Mouse (Mus musculus): ENCODE results near the gene Alox8. TPM values are rescaled to one million over a fixed set of nuclear protein-coding genes. Genes with fewer than 3 reads are reported as not detected.

Gene Alox8
- polyA plus RNA-seq, 1 experiment: not detected

- Histone ChIP-seq H3K4me1 (ENCODE audit: control insufficient read depth, insufficient read depth, low read length) (no peaks in the 10 kb centered on the region), H3K4me3 (replicated peaks; ENCODE audit: extremely low read depth, low read depth, low read length) (no peak overlapping the region)
- no peak for DNase-seq
- TF ChIP-seq CTCF (IDR thresholded peaks at IDR 0.05; ENCODE audit: insufficient read depth, low read length) (no peak), POLR2A (IDR thresholded peaks at IDR 0.05; ENCODE audit: borderline replicate concordance, extremely low read depth, low read depth, low read length) (no peak)
- 81% methylated on average over 4 of the region's 4 CpGs for WGBS
Observed at GRCm38 (mm10) chr11:69223101-69223500, 25.5 kb upstream of the Alox8 start.

DNA sequence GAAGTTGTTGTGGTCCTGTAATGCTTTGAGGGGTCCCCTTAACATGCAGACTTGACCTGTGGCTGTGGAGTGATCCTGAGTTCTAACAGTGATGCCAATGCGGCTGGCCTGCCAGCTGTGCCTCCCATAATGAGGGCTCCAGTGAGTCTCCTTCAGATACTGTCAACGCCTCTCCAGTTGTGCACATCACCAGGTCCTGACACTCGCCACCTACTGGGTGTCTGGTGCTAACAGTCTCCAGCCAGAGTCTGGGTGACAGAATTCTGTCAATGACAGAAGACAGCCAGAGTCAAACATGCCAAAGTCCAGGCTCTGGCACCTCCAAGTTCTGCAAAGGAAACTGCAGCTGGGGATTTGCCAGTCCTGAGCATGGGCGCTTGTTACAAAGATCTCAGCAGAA lies 23.4 kb upstream of the Alox8 start:
- no peaks in the 10 kb centered on the region for H3K4me1 ChIP-seq (ENCODE audit: control insufficient read depth, insufficient read depth, low read length)
- no peak overlapping the region for H3K4me3 ChIP-seq (replicated peaks; ENCODE audit: extremely low read depth, low read depth, low read length)
- no peak for DNase-seq
- WGBS: 68% methylated on average over 4 of the region's 4 CpGs
- TF ChIP-seq CTCF (IDR thresholded peaks at IDR 0.05; ENCODE audit: insufficient read depth, low read length) (no peak), POLR2A (IDR thresholded peaks at IDR 0.05; ENCODE audit: borderline replicate concordance, extremely low read depth, low read depth, low read length) (no peak)

DNA sequence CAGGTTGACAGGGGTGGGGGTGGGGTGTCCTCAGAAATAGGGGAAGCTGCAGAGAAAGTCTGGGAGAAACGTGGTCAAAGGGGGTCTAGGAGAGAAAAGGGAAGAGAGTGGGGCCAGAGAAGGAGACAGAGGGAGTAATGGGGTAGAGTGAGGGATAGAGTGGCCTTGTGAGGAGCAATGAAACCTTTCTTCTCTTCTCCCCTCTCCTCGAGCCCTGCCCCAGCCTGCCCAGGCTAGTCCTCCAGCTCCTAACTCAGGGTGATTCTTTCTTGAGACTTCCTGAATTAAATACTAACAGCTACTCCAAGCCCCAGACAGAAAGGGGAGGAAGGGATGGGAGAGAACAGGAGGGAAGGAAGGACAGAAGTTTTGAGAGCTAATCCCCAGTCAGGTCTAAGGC lies 21.0 kb upstream of the Alox8 start:
- no peaks in the 10 kb centered on the region for H3K4me1 ChIP-seq (ENCODE audit: control insufficient read depth, insufficient read depth, low read length)
- DNase-seq: no peak
- TF ChIP-seq CTCF (IDR thresholded peaks at IDR 0.05; ENCODE audit: insufficient read depth, low read length) (no peak), POLR2A (IDR thresholded peaks at IDR 0.05; ENCODE audit: borderline replicate concordance, extremely low read depth, low read depth, low read length) (no peak)
- no peak overlapping the region for H3K4me3 ChIP-seq (replicated peaks; ENCODE audit: extremely low read depth, low read depth, low read length)
- WGBS: 49% methylated on average over 2 of the region's 2 CpGs

DNA sequence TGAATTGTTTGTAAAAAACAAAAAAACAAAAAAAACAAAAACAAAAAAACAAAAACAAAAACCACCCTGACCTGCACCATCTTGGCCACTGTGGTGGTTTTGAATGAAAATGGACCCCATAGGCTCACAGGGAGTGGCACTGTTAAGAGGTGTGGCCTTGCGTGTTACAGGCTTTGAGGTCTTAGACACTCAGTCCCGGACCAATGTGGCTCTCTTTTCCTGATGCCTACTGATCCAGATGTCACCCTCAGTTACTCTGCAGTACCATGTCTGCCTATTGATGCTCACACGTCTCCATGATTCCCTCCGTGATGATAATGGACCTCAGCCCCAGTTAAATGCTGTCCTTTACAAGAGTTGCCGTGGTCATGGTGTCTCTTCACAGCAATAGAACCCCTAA lies 19.8 kb upstream of the Alox8 start:
- WGBS: 85% methylated on average over 5 of the region's 5 CpGs
- Histone ChIP-seq H3K4me1 (ENCODE audit: control insufficient read depth, insufficient read depth, low read length) (no peaks in the 10 kb centered on the region), H3K4me3 (replicated peaks; ENCODE audit: extremely low read depth, low read depth, low read length) (no peak overlapping the region)
- no peak for DNase-seq
- no peak for TF ChIP-seq POLR2A (IDR thresholded peaks at IDR 0.05; ENCODE audit: borderline replicate concordance, extremely low read depth, low read depth, low read length)
- TF ChIP-seq CTCF (IDR thresholded peaks at IDR 0.05; ENCODE audit: insufficient read depth, low read length): no peak

- H3K4me3 ChIP-seq (replicated peaks; ENCODE audit: extremely low read depth, low read depth, low read length): no peak overlapping the region
- TF ChIP-seq CTCF (IDR thresholded peaks at IDR 0.05; ENCODE audit: insufficient read depth, low read length): no peak
- no peak for TF ChIP-seq POLR2A (IDR thresholded peaks at IDR 0.05; ENCODE audit: borderline replicate concordance, extremely low read depth, low read depth, low read length)
Observed at GRCm38 (mm10) chr11:69211431-69211830, 13.8 kb upstream of the Alox8 start.

GRCm38 (mm10) chr11:69202469-69203230 lies 5.0 kb upstream of the Alox8 start:
- no peaks in the 10 kb centered on the region for H3K4me1 ChIP-seq (ENCODE audit: control insufficient read depth, insufficient read depth, low read length)
- no peak for DNase-seq
- no peak overlapping the region for H3K4me3 ChIP-seq (replicated peaks; ENCODE audit: extremely low read depth, low read depth, low read length)
- TF ChIP-seq POLR2A (IDR thresholded peaks at IDR 0.05; ENCODE audit: borderline replicate concordance, extremely low read depth, low read depth, low read length): no peak
- TF ChIP-seq CTCF (IDR thresholded peaks at IDR 0.05; ENCODE audit: insufficient read depth, low read length): no peak
- 74% methylated on average over 13 of the region's 13 CpGs for WGBS

More at GRCm38 (mm10) chr11:69211431-69211830, 13.8 kb upstream of the Alox8 start:
- DNase-seq: no peak
- no peaks in the 10 kb centered on the region for H3K4me1 ChIP-seq (ENCODE audit: control insufficient read depth, insufficient read depth, low read length)
- WGBS: 17% methylated on average over 2 of the region's 2 CpGs

GRCm38 (mm10) chr11:69200231-69200630 lies 2.6 kb upstream of the Alox8 start:
- TF ChIP-seq CTCF (IDR thresholded peaks at IDR 0.05; ENCODE audit: insufficient read depth, low read length) (no peak), POLR2A (IDR thresholded peaks at IDR 0.05; ENCODE audit: borderline replicate concordance, extremely low read depth, low read depth, low read length) (no peak)
- DNase-seq: no peak
- WGBS: 56% methylated on average over 6 of the region's 6 CpGs
- H3K4me3 ChIP-seq (replicated peaks; ENCODE audit: extremely low read depth, low read depth, low read length): no peak overlapping the region
- no peaks in the 10 kb centered on the region; the same call in 1 of the 2 replicates for H3K4me1 ChIP-seq (ENCODE audit: control insufficient read depth, insufficient read depth, low read length)

DNA sequence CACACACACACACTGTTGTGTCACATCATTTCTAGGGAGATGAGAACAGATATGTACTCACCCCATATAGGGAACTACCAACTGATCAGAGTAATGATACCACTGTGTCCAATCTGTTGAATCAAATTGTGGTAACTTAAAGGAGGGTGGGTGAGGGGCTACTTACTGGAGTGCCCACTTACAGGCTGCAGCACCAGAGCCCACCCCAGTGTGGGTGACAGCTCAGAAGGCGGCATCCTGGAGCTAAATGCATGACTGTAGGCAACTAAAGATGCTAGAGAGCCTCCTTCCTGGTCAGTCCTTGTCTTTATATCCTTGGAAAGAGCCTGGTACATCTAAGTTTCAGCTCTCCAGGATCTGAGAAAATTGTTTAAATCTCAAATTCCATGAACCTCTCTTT lies 1.6 kb upstream of the Alox8 start:
- no peak overlapping the region for H3K4me3 ChIP-seq (replicated peaks; ENCODE audit: extremely low read depth, low read depth, low read length)
- H3K4me1 ChIP-seq (ENCODE audit: control insufficient read depth, insufficient read depth, low read length): no peaks in the 10 kb centered on the region; the same call in 1 of the 2 replicates
- 96% methylated on average over 1 of the region's 1 CpGs for WGBS
- no peak for DNase-seq
- no peak for TF ChIP-seq CTCF (IDR thresholded peaks at IDR 0.05; ENCODE audit: insufficient read depth, low read length)

GRCm38 (mm10) chr11:69197194-69197593 lies 449 bp downstream of the Alox8 start:
- under 1% methylated on average over 14 of the region's 14 CpGs for WGBS
- TF ChIP-seq CTCF (IDR thresholded peaks at IDR 0.05; ENCODE audit: insufficient read depth, low read length) (no peak), POLR2A (IDR thresholded peaks at IDR 0.05; ENCODE audit: borderline replicate concordance, extremely low read depth, low read depth, low read length) (no peak)
- no peaks in the 10 kb centered on the region; the same call in 1 of the 2 replicates for H3K4me1 ChIP-seq (ENCODE audit: control insufficient read depth, insufficient read depth, low read length)
- DNase-seq: no peak
- no peak overlapping the region for H3K4me3 ChIP-seq (replicated peaks; ENCODE audit: extremely low read depth, low read depth, low read length)

DNA sequence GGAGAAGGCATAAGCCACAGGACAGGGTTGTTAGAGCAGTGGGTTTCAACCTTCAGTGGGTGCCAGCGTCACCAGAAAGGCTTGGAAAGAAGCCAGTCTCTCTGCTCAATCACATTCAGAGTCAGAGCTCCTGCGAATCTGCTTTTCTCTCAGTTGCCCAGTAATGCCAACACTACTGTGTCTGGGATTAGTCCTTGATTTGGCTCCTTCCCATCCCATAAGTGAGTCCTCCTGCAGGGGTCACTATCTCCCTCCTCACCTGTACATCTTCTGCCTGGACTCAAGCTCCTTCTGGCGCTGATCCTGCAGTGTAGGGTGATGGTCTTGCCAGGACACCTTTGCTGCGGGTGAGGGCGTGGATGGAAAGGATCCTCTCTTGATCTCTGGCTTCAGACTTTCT lies 877 bp downstream of the Alox8 start:
- WGBS: 9% methylated on average over 5 of the region's 5 CpGs
- Histone ChIP-seq H3K4me1 (ENCODE audit: control insufficient read depth, insufficient read depth, low read length) (no peaks in the 10 kb centered on the region; the same call in 1 of the 2 replicates), H3K4me3 (replicated peaks; ENCODE audit: extremely low read depth, low read depth, low read length) (no peak overlapping the region)
- no peak for DNase-seq
- TF ChIP-seq POLR2A (IDR thresholded peaks at IDR 0.05; ENCODE audit: borderline replicate concordance, extremely low read depth, low read depth, low read length) (no peak), CTCF (IDR thresholded peaks at IDR 0.05; ENCODE audit: insufficient read depth, low read length) (no peak)

Measured in lung, adult 2 months (tissue).